Mouse (Mus musculus) liver, embryonic 13.5 days (tissue): ENCODE data around the gene Gsg1l. TPM values are rescaled to one million over a fixed set of nuclear protein-coding genes. Genes with fewer than 3 reads are reported as not detected.

Experiments used
- ATAC-seq: fragments of 200-750 bp; cut with Nextera tagmentation; 2 replicates; pipeline ENCODE4 v1.8.0; 2017; ENCODE audit warnings: low read depth, mild to moderate bottlenecking, moderate number of reproducible peaks, moderate library complexity
- DNase-seq: peaks from one replicate; pipeline ENCODE4 v3.0.0; 2022
- H3K27ac ChIP-seq: fragments of 300-500 bp; sonication (generic); 2 replicates; pipeline ENCODE4 v1.5.1; 2015; ENCODE audit warnings: moderate library complexity, mild to moderate bottlenecking, inconsistent platforms
- H3K27me3 ChIP-seq: fragments of 300-500 bp; sonication (generic); 2 replicates; pipeline ENCODE4 v1.6.1; 2015; ENCODE audit warnings: mild to moderate bottlenecking, inconsistent platforms
- H3K36me3 ChIP-seq: fragments of 300-500 bp; sonication (generic); 2 replicates; pipeline ENCODE4 v1.6.1; 2015; ENCODE audit warnings: mild to moderate bottlenecking, inconsistent platforms
- H3K4me1 ChIP-seq: fragments of 300-500 bp; sonication (generic); replicated peaks from 2 replicates; pipeline ENCODE4 v1.6.1; 2015; ENCODE audit warnings: inconsistent platforms
- H3K4me2 ChIP-seq: fragments of 300-500 bp; sonication (generic); 2 replicates; pipeline ENCODE4 v1.6.1; 2015; ENCODE audit warnings: inconsistent platforms, mild to moderate bottlenecking, moderate library complexity
- H3K4me3 ChIP-seq: fragments of 300-500 bp; sonication (generic); replicated peaks from 2 replicates; pipeline ENCODE4 v1.5.1; 2015; ENCODE audit warnings: mild to moderate bottlenecking, inconsistent platforms
- H3K9ac ChIP-seq: fragments of 300-500 bp; sonication (generic); 2 replicates; pipeline ENCODE4 v1.6.1; 2015; ENCODE audit warnings: mild to moderate bottlenecking, inconsistent platforms
- H3K9me3 ChIP-seq: fragments of 300-500 bp; sonication (generic); replicated peaks from 2 replicates; pipeline ENCODE4 v1.6.1; 2016; ENCODE audit warnings: inconsistent platforms
- WGBS: fragments of 180-500 bp; shearing (Covaris S2); methylation state at CpG from one replicate; pipeline ENCODE4 v1.1.7; 2015; ENCODE audit not compliant: insufficient replicate concordance; 5-methylcytosine and 5-hydroxymethylcytosine counted together
- polyA plus RNA-seq: library from polyadenylated mRNA; unstranded; fragments of >200 nt; fragmentation: Nextera tagmentation; extraction: Ambion mirVana; gene quantifications from 2 replicates; pipeline ENCODE4 v1.2.1, GENCODE M21; 2015

Gene Gsg1l
- polyA plus RNA-seq, 1 experiment from 2014 or later: 0.06 TPM

DNA sequence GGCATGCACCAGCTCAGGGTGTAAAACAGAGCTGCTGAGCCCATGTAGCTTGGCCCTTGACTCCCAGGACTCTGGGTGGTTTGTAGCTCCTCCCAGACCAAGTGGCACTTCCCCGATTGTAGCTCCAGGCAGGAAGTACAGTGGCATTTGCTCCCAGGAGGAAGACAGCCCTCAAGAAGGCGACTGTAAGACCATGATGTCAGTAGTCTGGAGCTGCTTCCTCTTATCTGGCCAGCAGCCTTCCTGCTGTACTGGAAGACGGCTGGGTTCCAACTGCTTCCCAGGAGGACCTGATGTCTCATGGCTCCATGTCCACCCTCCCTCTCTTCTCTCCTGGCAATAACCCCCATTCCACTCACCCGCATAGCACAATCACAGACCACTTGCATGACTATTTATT, 204.2 kb downstream of the Gsg1l start:
- no peak for DNase-seq
- Histone ChIP-seq H3K4me1 (no peaks in the 10 kb centered on the region), H3K4me3 (no peak overlapping the region), H3K9ac (no peak overlapping the region), H3K27me3 (no peaks in the 10 kb centered on the region), H3K9me3 (no peaks in the 10 kb centered on the region), H3K27ac (no peak overlapping the region), H3K4me2 (no peak overlapping the region), H3K36me3 (no peaks in the 10 kb centered on the region)
- ATAC-seq: no peak
- 27% methylated on average over 4 of the region's 4 CpGs for WGBS

GRCm38 (mm10) chr7:125873971-125874495, 208.2 kb downstream of the Gsg1l start:
- Histone ChIP-seq H3K4me1 (no peaks in the 10 kb centered on the region), H3K9me3 (no peaks in the 10 kb centered on the region), H3K27ac (no peak overlapping the region), H3K36me3 (no peaks in the 10 kb centered on the region), H3K9ac (no peak overlapping the region), H3K4me2 (no peak overlapping the region), H3K27me3 (no peaks in the 10 kb centered on the region), H3K4me3 (no peak overlapping the region)
- DNase-seq (no peak), ATAC-seq (no peak)
- 68% methylated on average over 6 of the region's 6 CpGs for WGBS

GRCm38 (mm10) chr7:125872874-125873273, 209.3 kb downstream of the Gsg1l start:
- H3K4me2 ChIP-seq: no peak overlapping the region
- no peak for DNase-seq
- no peak overlapping the region for H3K4me3 ChIP-seq
- H3K9me3 ChIP-seq: no peaks in the 10 kb centered on the region
- no peaks in the 10 kb centered on the region for H3K4me1 ChIP-seq
- H3K36me3 ChIP-seq: no peaks in the 10 kb centered on the region
- ATAC-seq: no peak
- H3K9ac ChIP-seq: no peak overlapping the region
- WGBS: 65% methylated on average over 3 of the region's 3 CpGs
- no peak overlapping the region for H3K27ac ChIP-seq
- H3K27me3 ChIP-seq: no peaks in the 10 kb centered on the region

GRCm38 (mm10) chr7:125872202-125872580, 210.0 kb downstream of the Gsg1l start:
- ATAC-seq: no peak
- no peak overlapping the region for H3K9ac ChIP-seq
- H3K27me3 ChIP-seq: no peaks in the 10 kb centered on the region
- no peaks in the 10 kb centered on the region for H3K9me3 ChIP-seq
- H3K4me1 ChIP-seq: no peaks in the 10 kb centered on the region
- 61% methylated on average over 6 of the region's 6 CpGs for WGBS
- H3K27ac ChIP-seq: no peak overlapping the region
- no peak overlapping the region for H3K4me3 ChIP-seq
- H3K4me2 ChIP-seq: no peak overlapping the region
- DNase-seq: no peak
- H3K36me3 ChIP-seq: no peaks in the 10 kb centered on the region

DNA sequence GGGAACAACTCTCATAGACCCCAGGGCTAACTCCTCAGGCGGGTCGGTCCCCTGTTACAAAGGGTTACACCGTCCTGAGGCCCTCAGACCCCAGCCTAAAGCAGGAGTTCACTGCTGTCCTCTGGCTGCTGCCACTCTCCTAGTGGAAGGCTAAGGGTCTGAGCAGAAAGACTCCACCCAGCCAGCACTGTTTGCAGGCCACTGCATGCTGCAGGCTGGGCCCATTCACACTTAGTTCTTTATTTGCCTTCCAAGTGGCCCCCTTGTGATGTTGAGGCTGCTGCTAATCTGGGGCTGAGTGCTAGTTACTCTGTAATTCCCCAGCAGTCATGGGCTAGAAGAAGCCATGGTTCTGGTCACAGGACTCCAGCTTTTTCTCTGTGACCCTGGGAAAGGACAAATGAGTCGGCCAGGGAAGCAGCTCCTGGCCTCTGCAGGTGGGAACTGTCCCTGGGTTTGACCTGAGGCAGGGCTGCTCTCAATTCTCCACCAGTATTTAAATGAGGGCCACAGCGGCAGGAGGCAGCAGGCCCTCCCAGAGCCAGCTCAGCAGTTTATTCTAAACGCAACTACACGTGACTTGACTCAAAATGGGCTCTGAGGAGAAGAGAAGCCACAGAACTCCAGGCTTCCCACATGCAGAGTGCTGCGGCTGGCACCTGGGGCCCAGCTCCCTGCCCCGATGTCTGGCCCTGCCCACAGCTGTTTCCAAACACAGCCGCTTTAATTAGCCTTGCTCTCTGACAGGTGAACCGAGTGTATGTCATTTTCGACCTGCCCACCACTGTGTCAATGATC, 210.6 kb downstream of the Gsg1l start:
- ATAC-seq: no peak
- H3K36me3 ChIP-seq: no peaks in the 10 kb centered on the region
- no peak overlapping the region for H3K27ac ChIP-seq
- DNase-seq: no peak
- no peak overlapping the region for H3K4me2 ChIP-seq
- 44% methylated on average over 12 of the region's 12 CpGs for WGBS
- no peak overlapping the region for H3K4me3 ChIP-seq
- H3K9me3 ChIP-seq: no peaks in the 10 kb centered on the region
- no peaks in the 10 kb centered on the region for H3K4me1 ChIP-seq
- no peaks in the 10 kb centered on the region for H3K27me3 ChIP-seq
- no peak overlapping the region for H3K9ac ChIP-seq

DNA sequence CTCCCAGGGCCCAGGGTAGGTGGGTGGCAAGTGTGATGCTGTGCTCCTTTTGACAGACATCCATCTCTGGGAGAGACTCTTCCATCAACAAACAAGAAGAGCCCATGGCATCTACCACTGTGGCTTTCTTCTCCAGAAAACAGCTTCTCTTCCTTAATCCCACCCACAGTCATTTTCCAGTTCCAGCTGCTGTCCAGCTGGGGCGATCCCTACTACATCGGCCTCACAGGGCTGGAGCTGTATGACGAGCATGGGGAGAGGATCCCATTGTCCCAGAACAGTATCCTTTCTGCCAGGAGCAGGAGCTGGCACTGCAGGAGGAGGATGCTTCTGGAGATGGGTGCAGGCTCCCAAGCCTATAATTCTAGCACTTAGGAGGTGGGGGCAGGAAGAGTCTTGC, 213.6 kb downstream of the Gsg1l start:
- no peak for ATAC-seq
- H3K4me1 ChIP-seq: 0 out of 2 replicates have a peak, but pooled peaks cover 3% of the 10 kb centered on the region
- H3K27me3 ChIP-seq: no peaks in the 10 kb centered on the region

GRCm38 (mm10) chr7:125865234-125865633, 217.0 kb downstream of the Gsg1l start:
- no peak for DNase-seq
- Histone ChIP-seq H3K4me3 (no peak overlapping the region), H3K4me1 (0 out of 2 replicates have a peak, but pooled peaks cover 3% of the 10 kb centered on the region), H3K9me3 (no peaks in the 10 kb centered on the region), H3K27me3 (no peaks in the 10 kb centered on the region), H3K36me3 (no peaks in the 10 kb centered on the region), H3K9ac (no peak overlapping the region), H3K27ac (no peak overlapping the region), H3K4me2 (no peak overlapping the region)
- ATAC-seq: no peak
- 71% methylated on average over 11 of the region's 11 CpGs for whole genome bisulfite sequencing

More for the DNA sequence above, 213.6 kb downstream of the Gsg1l start:
- no peak overlapping the region for H3K4me3 ChIP-seq
- H3K27ac ChIP-seq: no peak overlapping the region
- H3K9me3 ChIP-seq: no peaks in the 10 kb centered on the region
- no peak overlapping the region for H3K9ac ChIP-seq
- DNase-seq: no peak
- WGBS: 87% methylated on average over 3 of the region's 3 CpGs
- H3K4me2 ChIP-seq: no peak overlapping the region
- H3K36me3 ChIP-seq: no peaks in the 10 kb centered on the region

DNA sequence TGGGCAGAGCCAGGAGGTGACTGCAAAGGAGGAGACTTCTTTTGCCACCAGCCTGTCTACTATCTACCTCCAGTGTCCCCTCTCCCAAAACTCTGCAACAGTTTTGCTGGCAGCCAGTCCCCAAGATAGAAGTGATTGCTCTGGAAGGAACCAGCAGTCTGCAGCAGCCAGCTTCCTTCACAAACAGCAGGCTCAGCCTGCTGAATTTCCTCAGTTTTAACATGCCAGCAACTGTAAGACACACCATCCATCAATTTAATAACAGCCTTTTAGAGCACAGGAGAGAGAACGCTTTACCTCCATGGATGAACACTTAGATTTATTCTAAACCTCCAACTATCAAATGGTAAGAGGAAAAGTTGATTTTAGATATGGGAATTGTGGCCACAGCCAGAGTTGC, 218.2 kb downstream of the Gsg1l start:
- no peaks in the 10 kb centered on the region for H3K27me3 ChIP-seq
- H3K27ac ChIP-seq: no peak overlapping the region
- no peak overlapping the region for H3K4me2 ChIP-seq
- H3K4me3 ChIP-seq: no peak overlapping the region
- H3K4me1 ChIP-seq: 0 out of 2 replicates have a peak, but pooled peaks cover 3% of the 10 kb centered on the region
- H3K36me3 ChIP-seq: no peaks in the 10 kb centered on the region
- WGBS: 57% methylated on average over 1 of the region's 1 CpGs
- H3K9ac ChIP-seq: no peak overlapping the region
- DNase-seq (no peak), ATAC-seq (no peak)
- H3K9me3 ChIP-seq: no peaks in the 10 kb centered on the region

DNA sequence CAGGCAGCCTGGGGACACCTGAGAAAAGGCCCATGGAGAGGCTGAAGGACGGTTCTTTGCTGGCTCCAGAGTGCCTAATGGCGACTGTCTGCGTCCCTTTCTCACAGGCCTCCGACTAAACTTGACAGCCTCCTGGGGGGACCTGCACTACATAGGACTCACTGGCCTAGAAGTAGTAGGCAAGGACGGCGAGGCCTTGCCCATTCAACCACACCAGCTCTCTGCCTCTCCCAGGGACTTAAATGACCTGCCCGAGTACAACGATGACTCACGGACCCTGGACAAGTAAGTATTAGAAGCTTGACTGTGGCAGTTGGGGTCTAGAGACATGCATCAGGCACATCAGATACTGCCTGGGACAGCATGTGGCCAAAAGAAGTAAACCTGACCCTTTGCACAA, 221.8 kb downstream of the Gsg1l start:
- Histone ChIP-seq H3K36me3 (no peaks in the 10 kb centered on the region), H3K27ac (no peak overlapping the region), H3K4me3 (no peak overlapping the region), H3K9me3 (no peaks in the 10 kb centered on the region), H3K4me2 (no peak overlapping the region), H3K27me3 (no peaks in the 10 kb centered on the region), H3K4me1 (0 out of 2 replicates have a peak, but pooled peaks cover 3% of the 10 kb centered on the region), H3K9ac (no peak overlapping the region)
- 80% methylated on average over 9 of the region's 9 CpGs for WGBS
- DNase-seq: no peak
- ATAC-seq: no peak

- 52% methylated on average over 3 of the region's 3 CpGs for WGBS
- no peaks in the 10 kb centered on the region for H3K9me3 ChIP-seq
- H3K4me1 ChIP-seq: 0 out of 2 replicates have a peak, but pooled peaks cover under 1% of the 10 kb centered on the region
- H3K9ac ChIP-seq: no peak overlapping the region
- ATAC-seq (no peak), DNase-seq (no peak)
- H3K36me3 ChIP-seq: no peaks in the 10 kb centered on the region
- no peak overlapping the region for H3K4me2 ChIP-seq
- H3K27me3 ChIP-seq: no peaks in the 10 kb centered on the region
- no peak overlapping the region for H3K27ac ChIP-seq
- no peak overlapping the region for H3K4me3 ChIP-seq
Observed at GRCm38 (mm10) chr7:125859564-125859963, 222.6 kb downstream of the Gsg1l start.

DNA sequence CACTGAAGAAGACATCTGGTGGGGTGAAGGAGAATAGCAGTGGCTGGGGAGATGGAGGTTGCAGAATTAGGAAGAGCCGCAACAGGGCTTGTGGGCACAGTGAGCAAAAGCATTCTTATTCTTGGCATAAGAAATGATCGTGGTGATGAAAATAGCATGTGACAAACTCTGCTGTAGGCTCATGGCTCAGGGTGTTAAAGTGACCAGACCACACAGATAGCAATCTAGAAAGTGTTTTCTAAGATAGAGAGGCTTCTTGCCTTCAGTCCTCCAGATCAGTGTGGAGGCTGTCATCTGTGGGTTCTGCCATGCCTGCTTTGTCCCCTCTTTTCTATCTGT, 234.7 kb downstream of the Gsg1l start:
- DNase-seq: no peak
- Histone ChIP-seq H3K9me3 (no peaks in the 10 kb centered on the region), H3K27ac (no peak overlapping the region), H3K4me3 (no peak overlapping the region), H3K36me3 (no peaks in the 10 kb centered on the region), H3K27me3 (no peaks in the 10 kb centered on the region), H3K4me2 (no peak overlapping the region), H3K9ac (no peak overlapping the region), H3K4me1 (no peaks in the 10 kb centered on the region)
- WGBS: 64% methylated on average over 2 of the region's 2 CpGs
- no peak for ATAC-seq
